Mouse (Mus musculus) liver, embryonic 13.5 days (tissue): ENCODE results near the gene Ntrk3. TPM values are rescaled to one million over a fixed set of nuclear protein-coding genes. Genes with fewer than 3 reads are reported as not detected.

Experiments used
- ATAC-seq: fragments of 200-750 bp; cut with Nextera tagmentation; 2 replicates; pipeline ENCODE4 v1.8.0; 2017; ENCODE audit warnings: low read depth, mild to moderate bottlenecking, moderate number of reproducible peaks, moderate library complexity
- DNase-seq: peaks from one replicate; pipeline ENCODE4 v3.0.0; 2022
- H3K27ac ChIP-seq: fragments of 300-500 bp; sonication (generic); 2 replicates; pipeline ENCODE4 v1.5.1; 2015; ENCODE audit warnings: moderate library complexity, mild to moderate bottlenecking, inconsistent platforms
- H3K27me3 ChIP-seq: fragments of 300-500 bp; sonication (generic); 2 replicates; pipeline ENCODE4 v1.6.1; 2015; ENCODE audit warnings: mild to moderate bottlenecking, inconsistent platforms
- H3K36me3 ChIP-seq: fragments of 300-500 bp; sonication (generic); 2 replicates; pipeline ENCODE4 v1.6.1; 2015; ENCODE audit warnings: mild to moderate bottlenecking, inconsistent platforms
- H3K4me1 ChIP-seq: fragments of 300-500 bp; sonication (generic); replicated peaks from 2 replicates; pipeline ENCODE4 v1.6.1; 2015; ENCODE audit warnings: inconsistent platforms
- H3K4me2 ChIP-seq: fragments of 300-500 bp; sonication (generic); 2 replicates; pipeline ENCODE4 v1.6.1; 2015; ENCODE audit warnings: inconsistent platforms, mild to moderate bottlenecking, moderate library complexity
- H3K4me3 ChIP-seq: fragments of 300-500 bp; sonication (generic); replicated peaks from 2 replicates; pipeline ENCODE4 v1.5.1; 2015; ENCODE audit warnings: mild to moderate bottlenecking, inconsistent platforms
- H3K9ac ChIP-seq: fragments of 300-500 bp; sonication (generic); 2 replicates; pipeline ENCODE4 v1.6.1; 2015; ENCODE audit warnings: mild to moderate bottlenecking, inconsistent platforms
- H3K9me3 ChIP-seq: fragments of 300-500 bp; sonication (generic); replicated peaks from 2 replicates; pipeline ENCODE4 v1.6.1; 2016; ENCODE audit warnings: inconsistent platforms
- WGBS: fragments of 180-500 bp; shearing (Covaris S2); methylation state at CpG from one replicate; pipeline ENCODE4 v1.1.7; 2015; ENCODE audit not compliant: insufficient replicate concordance; 5-methylcytosine and 5-hydroxymethylcytosine counted together
- polyA plus RNA-seq: library from polyadenylated mRNA; unstranded; fragments of >200 nt; fragmentation: Nextera tagmentation; extraction: Ambion mirVana; gene quantifications from 2 replicates; pipeline ENCODE4 v1.2.1, GENCODE M21; 2015

Ntrk3 gene
- polyA plus RNA-seq: 0.20 TPM in 2 replicates

DNA sequence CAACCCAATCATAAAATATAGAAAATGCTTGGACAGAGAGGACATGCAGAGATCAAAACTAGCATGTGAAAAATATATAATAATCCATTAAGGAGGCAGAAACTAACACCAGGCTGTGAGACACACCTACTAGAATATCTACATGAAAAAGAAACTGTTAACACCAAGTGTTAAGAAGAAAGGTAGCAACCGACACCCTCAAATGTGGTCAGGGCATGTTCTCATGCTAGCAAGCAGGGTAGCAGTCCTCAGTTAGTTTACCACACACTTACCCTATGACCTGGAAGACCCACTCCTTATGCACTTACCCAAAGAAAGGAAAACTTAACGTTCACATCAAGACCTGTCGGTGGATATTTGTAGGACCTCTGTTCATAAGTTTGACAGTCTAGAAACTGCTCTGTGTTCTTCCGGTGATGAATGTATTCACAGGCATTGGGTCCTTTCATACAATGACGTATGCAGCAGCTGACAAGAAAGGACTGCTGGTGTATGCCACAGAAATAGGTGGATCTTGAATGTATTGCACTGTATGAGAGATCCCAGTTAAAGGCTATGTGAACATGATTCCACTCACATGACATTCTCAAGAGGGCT, at the start of gene Ntrk3:
Ntrk3 (minus strand) TSS at position 399 of the 597 bp plus-strand sequence.
- Histone ChIP-seq H3K4me3 (no peak within 1 kb of the TSS), H3K9me3 (no peaks in the 10 kb centered on the region), H3K4me2 (no peak within 1 kb of the TSS), H3K27ac (no peak within 1 kb of the TSS), H3K27me3 (no peaks in the 10 kb centered on the region), H3K9ac (no peak within 1 kb of the TSS), H3K36me3 (no peaks in the 10 kb centered on the region), H3K4me1 (no peaks in the 10 kb centered on the region)
- WGBS: 66% methylated on average over 5 of the region's 5 CpGs
- ATAC-seq: no peak
- DNase-seq: no peak

- no peak for DNase-seq
- Histone ChIP-seq H3K27ac (no peak overlapping the region), H3K36me3 (peaks cover 57% of the 10 kb centered on the region), H3K27me3 (no peaks in the 10 kb centered on the region), H3K4me1 (peaks cover 42% of the 10 kb centered on the region), H3K4me2 (no peak overlapping the region), H3K9me3 (no peaks in the 10 kb centered on the region), H3K9ac (no peak overlapping the region), H3K4me3 (no peak overlapping the region)
- no peak for ATAC-seq
- 80% methylated on average over 5 of the region's 5 CpGs for WGBS
Observed at GRCm38 (mm10) chr7:78785906-78786305, 48.1 kb upstream of the Ntrk3 start.

DNA sequence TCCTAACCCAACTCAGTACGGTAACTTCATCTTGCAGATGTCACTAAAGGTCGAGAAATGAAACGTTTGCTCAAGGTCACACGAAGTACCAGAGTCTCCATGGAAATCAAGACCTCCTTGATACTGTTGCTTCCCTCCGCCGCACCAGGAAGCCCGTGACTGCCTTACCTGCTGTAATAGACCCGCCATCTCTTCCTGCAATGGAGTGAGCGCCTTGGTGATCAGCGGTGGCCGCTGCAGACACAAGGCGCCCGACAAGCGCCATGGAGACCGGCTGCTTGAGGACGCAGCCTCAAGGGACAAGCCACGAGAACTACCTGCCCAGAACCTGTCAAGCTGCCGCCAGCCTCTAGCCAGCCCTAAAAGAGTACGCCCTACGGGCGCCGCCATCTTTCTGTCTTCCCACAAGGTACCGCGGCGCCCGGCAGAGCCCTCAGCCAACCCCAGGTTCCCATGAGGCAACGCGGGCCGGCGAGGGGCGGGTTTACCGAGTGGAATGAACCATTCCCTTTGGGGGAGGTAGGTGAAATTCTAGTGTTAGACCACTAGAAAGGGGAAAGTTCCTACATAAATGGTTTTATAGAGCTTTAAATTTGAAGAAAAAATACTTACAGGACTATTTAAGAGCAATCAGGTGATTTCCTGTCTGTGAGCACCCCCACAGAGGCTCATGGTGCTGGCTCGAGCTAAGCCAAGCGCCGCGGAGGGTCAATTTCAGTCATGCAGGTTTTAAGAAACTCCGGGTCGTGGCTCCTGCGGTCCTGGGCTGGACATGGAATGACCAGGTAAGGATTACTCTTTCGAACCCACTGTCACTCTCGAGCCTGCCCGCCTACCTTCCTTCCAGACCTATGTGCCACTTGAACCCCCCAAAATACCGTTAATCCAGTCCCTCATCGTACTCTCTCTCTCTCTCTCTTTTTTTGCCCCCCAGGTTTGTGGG, 45.1 kb upstream of the Ntrk3 start, which contains the start of the genes Mrps11 and Mrpl46:
Mrps11 (plus strand) TSS at position 481 of the 943 bp plus-strand sequence.
Mrpl46 (minus strand) TSS at position 893 of the 943 bp plus-strand sequence.
- ATAC-seq (peak; percentile 98), DNase-seq (peak; percentile 83)
- Histone ChIP-seq H3K4me2 (peak within 1 kb of the TSS; percentile 87), H3K4me1 (peaks cover 38% of the 10 kb centered on the region), H3K27me3 (no peaks in the 10 kb centered on the region), H3K9ac (peak within 1 kb of the TSS; percentile 92), H3K4me3 (peak within 1 kb of the TSS; percentile 90), H3K27ac (peak within 1 kb of the TSS; percentile 45), H3K9me3 (no peaks in the 10 kb centered on the region), H3K36me3 (peaks cover 56% of the 10 kb centered on the region)
- under 1% methylated on average over 44 of the region's 44 CpGs for WGBS

GRCm38 (mm10) chr7:78778741-78779140, 40.9 kb upstream of the Ntrk3 start:
- no peak overlapping the region for H3K9ac ChIP-seq
- H3K4me3 ChIP-seq: no peak overlapping the region
- no peaks in the 10 kb centered on the region for H3K27me3 ChIP-seq
- WGBS: 89% methylated on average over 5 of the region's 5 CpGs
- peaks cover 16% of the 10 kb centered on the region for H3K4me1 ChIP-seq
- DNase-seq (no peak), ATAC-seq (no peak)
- H3K9me3 ChIP-seq: no peaks in the 10 kb centered on the region
- H3K36me3 ChIP-seq: peaks cover 72% of the 10 kb centered on the region
- H3K27ac ChIP-seq: no peak overlapping the region
- no peak overlapping the region for H3K4me2 ChIP-seq

GRCm38 (mm10) chr7:78770936-78771335, 33.1 kb upstream of the Ntrk3 start:
- Histone ChIP-seq H3K36me3 (peaks cover 32% of the 10 kb centered on the region), H3K4me3 (no peak overlapping the region), H3K4me1 (no peaks in the 10 kb centered on the region), H3K9me3 (no peaks in the 10 kb centered on the region), H3K9ac (no peak overlapping the region), H3K27ac (no peak overlapping the region), H3K27me3 (no peaks in the 10 kb centered on the region), H3K4me2 (no peak overlapping the region)
- ATAC-seq (no peak), DNase-seq (no peak)
- 72% methylated on average over 5 of the region's 5 CpGs for WGBS

DNA sequence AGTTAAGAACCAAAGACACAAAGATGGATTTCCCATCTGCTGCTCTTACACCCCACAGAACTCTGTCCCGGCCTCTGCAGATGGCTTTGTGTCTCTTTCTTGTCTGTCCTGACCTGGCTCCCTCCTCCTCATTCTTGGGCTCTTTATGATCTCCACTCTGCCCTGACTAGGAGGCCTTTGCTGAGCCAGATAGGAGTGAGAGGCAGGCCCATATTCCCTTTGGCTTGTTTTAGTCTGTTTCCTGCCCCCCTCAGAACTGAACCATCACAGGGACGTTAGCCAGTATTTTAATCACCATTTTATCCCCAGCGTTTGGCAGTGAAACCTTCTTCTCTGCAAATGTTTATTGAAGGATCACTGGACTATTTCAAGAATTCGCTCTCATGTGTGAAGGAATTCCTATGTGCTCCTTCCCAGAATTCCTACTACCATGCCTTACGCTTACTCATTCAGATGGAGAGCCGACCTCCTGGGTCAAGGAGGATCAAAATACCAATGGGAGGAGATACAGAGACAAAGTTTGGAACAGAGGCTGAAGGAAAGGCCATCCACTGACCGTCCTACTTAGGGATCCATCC, 31.4 kb upstream of the Ntrk3 start:
- no peak overlapping the region for H3K27ac ChIP-seq
- H3K9me3 ChIP-seq: no peaks in the 10 kb centered on the region
- no peak overlapping the region for H3K9ac ChIP-seq
- DNase-seq (no peak), ATAC-seq (no peak)
- no peaks in the 10 kb centered on the region for H3K4me1 ChIP-seq
- no peak overlapping the region for H3K4me2 ChIP-seq
- H3K4me3 ChIP-seq: no peak overlapping the region
- 0 out of 2 replicates have a peak, but pooled peaks cover 3% of the 10 kb centered on the region for H3K27me3 ChIP-seq
- peaks cover 15% of the 10 kb centered on the region for H3K36me3 ChIP-seq
- WGBS: 60% methylated on average over 7 of the region's 7 CpGs

- Histone ChIP-seq H3K36me3 (peaks cover 4% of the 10 kb centered on the region), H3K9me3 (no peaks in the 10 kb centered on the region), H3K4me3 (no peak overlapping the region), H3K4me2 (no peak overlapping the region), H3K4me1 (no peaks in the 10 kb centered on the region), H3K9ac (no peak overlapping the region), H3K27me3 (0 out of 2 replicates have a peak, but pooled peaks cover 3% of the 10 kb centered on the region), H3K27ac (no peak overlapping the region)
- WGBS: 73% methylated on average over 12 of the region's 12 CpGs
- no peak for DNase-seq
- ATAC-seq: no peak
Observed at GRCm38 (mm10) chr7:78767929-78768531, 30.2 kb upstream of the Ntrk3 start.

DNA sequence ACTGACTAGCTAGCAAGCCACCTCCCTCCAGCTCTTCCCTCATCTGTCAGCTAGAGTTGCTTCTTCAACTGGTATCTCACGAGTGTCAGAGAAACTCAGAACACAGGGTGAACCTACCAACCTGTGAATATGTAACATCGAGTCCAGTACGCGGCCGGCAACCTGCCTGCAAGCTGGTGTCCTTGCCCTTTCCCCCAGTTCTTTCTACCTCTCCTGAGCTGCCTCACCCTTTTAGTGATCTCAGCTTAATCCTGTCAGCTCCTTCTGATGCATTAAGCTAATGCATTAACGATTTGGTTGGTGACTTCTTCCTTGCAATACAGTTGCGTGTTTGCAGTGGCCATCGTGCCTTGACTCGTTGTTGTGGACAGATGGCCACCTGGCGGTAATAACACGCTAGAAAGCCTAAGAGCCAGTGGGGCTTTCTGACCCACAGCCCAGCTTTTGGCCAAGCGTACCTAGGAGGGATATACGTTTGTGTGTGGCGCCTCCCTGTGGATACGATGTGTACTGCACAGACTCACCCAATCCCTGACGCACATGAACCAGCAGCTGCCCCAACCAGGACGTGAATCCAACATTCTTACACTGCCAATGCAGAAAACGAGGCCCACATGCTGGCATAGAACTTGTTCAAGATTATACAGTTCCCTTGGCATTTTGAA, 28.3 kb upstream of the Ntrk3 start:
- Histone ChIP-seq H3K4me3 (no peak overlapping the region), H3K27me3 (0 out of 2 replicates have a peak, but pooled peaks cover 3% of the 10 kb centered on the region), H3K4me2 (no peak overlapping the region), H3K27ac (no peak overlapping the region), H3K9me3 (no peaks in the 10 kb centered on the region), H3K4me1 (no peaks in the 10 kb centered on the region), H3K9ac (no peak overlapping the region), H3K36me3 (no peaks in the 10 kb centered on the region)
- peak; percentile 23 for DNase-seq
- WGBS: 23% methylated on average over 18 of the region's 18 CpGs
- ATAC-seq: no peak

DNA sequence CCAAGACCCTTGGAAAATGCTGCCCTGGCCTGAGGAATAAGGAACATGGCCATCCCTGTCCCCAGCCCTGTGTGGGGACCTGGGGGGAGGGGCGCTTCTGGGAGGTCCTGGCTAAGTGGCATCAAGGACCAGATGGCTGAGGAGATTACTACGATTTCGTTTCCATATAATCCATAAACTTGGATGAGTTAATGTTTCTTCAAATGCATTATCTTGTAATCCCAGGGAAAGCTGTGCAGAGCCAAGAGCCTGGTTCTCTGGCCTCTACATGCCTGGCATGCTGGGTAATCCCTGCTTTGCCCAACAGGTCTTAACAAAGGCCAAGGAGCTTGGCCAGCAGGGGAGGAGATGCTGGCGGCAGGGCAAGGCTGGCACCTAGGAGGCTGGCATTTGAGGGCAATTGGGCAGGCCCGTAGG, 27.4 kb upstream of the Ntrk3 start:
- Histone ChIP-seq H3K9ac (no peak overlapping the region), H3K4me1 (no peaks in the 10 kb centered on the region), H3K9me3 (no peaks in the 10 kb centered on the region), H3K27me3 (0 out of 2 replicates have a peak, but pooled peaks cover 3% of the 10 kb centered on the region), H3K4me2 (no peak overlapping the region), H3K36me3 (no peaks in the 10 kb centered on the region), H3K27ac (no peak overlapping the region), H3K4me3 (no peak overlapping the region)
- ATAC-seq: no peak
- 59% methylated on average over 5 of the region's 5 CpGs for WGBS
- no peak for DNase-seq

DNA sequence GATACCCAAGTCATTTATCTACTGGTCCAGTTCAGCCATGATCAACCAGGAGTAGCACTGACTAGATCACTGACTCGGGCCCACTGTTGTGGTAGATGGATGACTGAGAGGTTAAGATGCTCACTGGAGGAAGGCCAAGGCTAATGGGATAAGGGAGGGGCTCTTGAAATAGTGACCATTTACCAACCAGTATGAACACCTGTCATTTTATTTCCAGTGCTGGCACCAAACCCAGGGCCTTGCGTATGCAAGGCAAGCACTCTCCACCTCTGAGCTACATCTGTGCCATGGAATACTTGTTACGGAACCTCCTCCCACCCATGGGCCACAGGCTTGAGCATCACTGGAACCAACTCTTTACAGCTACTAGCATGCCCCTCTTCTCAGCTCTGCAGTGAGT, 26.0 kb upstream of the Ntrk3 start:
- H3K27ac ChIP-seq: no peak overlapping the region
- H3K27me3 ChIP-seq: 0 out of 2 replicates have a peak, but pooled peaks cover 3% of the 10 kb centered on the region
- H3K9me3 ChIP-seq: no peaks in the 10 kb centered on the region
- no peaks in the 10 kb centered on the region for H3K36me3 ChIP-seq
- no peak overlapping the region for H3K4me3 ChIP-seq
- no peak overlapping the region for H3K9ac ChIP-seq
- H3K4me2 ChIP-seq: no peak overlapping the region
- ATAC-seq (no peak), DNase-seq (no peak)
- 76% methylated on average over 3 of the region's 3 CpGs for WGBS
- no peaks in the 10 kb centered on the region for H3K4me1 ChIP-seq
